Mouse (Mus musculus) stomach, embryonic 15.5 days (tissue): ENCODE data around the gene Fbxl21. TPM values are rescaled to one million over a fixed set of nuclear protein-coding genes. Genes with fewer than 3 reads are reported as not detected.

Experiments
- ATAC-seq: fragments of 200-750 bp; cut with Nextera tagmentation; 2 replicates; pipeline ENCODE4 v1.8.0; 2017; ENCODE audit warnings: low read depth, moderate number of reproducible peaks, moderate TSS enrichment; ENCODE audit not compliant: insufficient read depth, low FRiP score
- H3K27ac ChIP-seq: fragments of 300-500 bp; sonication (generic); 2 replicates; pipeline ENCODE4 v1.5.1; 2015; ENCODE audit warnings: mild to moderate bottlenecking, inconsistent platforms
- H3K27me3 ChIP-seq: fragments of 300-500 bp; sonication (generic); replicated peaks from 2 replicates; pipeline ENCODE4 v1.6.1; 2015; ENCODE audit warnings: inconsistent platforms
- H3K36me3 ChIP-seq: fragments of 300-500 bp; sonication (generic); 2 replicates; pipeline ENCODE4 v1.6.1; 2015; ENCODE audit warnings: inconsistent platforms
- H3K4me1 ChIP-seq: fragments of 300-500 bp; sonication (generic); 2 replicates; pipeline ENCODE4 v1.6.1; 2015; ENCODE audit warnings: inconsistent platforms
- H3K4me2 ChIP-seq: fragments of 300-500 bp; sonication (generic); 2 replicates; pipeline ENCODE4 v1.6.1; 2015; ENCODE audit warnings: mild to moderate bottlenecking, inconsistent platforms
- H3K4me3 ChIP-seq: fragments of 300-500 bp; sonication (generic); replicated peaks from 2 replicates; pipeline ENCODE4 v1.5.1; 2015; ENCODE audit warnings: inconsistent platforms
- H3K9ac ChIP-seq: fragments of 300-500 bp; sonication (generic); 2 replicates; pipeline ENCODE4 v1.6.1; 2015; ENCODE audit warnings: inconsistent platforms
- H3K9me3 ChIP-seq: fragments of 300-500 bp; sonication (generic); 2 replicates; pipeline ENCODE4 v1.6.1; 2016; ENCODE audit warnings: inconsistent platforms
- WGBS: fragments of 180-500 bp; shearing (Covaris S2); methylation state at CpG from one replicate; pipeline ENCODE4 v1.1.7; 2015; 5-methylcytosine and 5-hydroxymethylcytosine counted together
- polyA plus RNA-seq: library from polyadenylated mRNA; unstranded; fragments of >200 nt; fragmentation: Nextera tagmentation; extraction: Ambion mirVana; gene quantifications from 2 replicates; pipeline ENCODE4 v1.2.1, GENCODE M21; 2015

Gene Fbxl21
- polyA plus RNA-seq, 1 experiment from 2014 or later: 2.5 TPM

- H3K9ac ChIP-seq: no peak overlapping the region
- H3K36me3 ChIP-seq: no peaks in the 10 kb centered on the region
- no peak overlapping the region for H3K4me3 ChIP-seq
- no peaks in the 10 kb centered on the region for H3K27me3 ChIP-seq
- no peak overlapping the region for H3K4me2 ChIP-seq
- H3K27ac ChIP-seq: no peak overlapping the region
- H3K9me3 ChIP-seq: no peaks in the 10 kb centered on the region
- peaks cover 28% of the 10 kb centered on the region for H3K4me1 ChIP-seq
- WGBS: 67% methylated on average over 3 of the region's 3 CpGs
- no peak for ATAC-seq
Observed at GRCm38 (mm10) chr13:56586046-56586445, 63.8 kb downstream of the Fbxl21 start.

Other genes starting within 250 kb of the Fbxl21 start
- 12.4 and 13.7 TPM in 2 replicates for gene Cxcl14, start 225.9 kb upstream of the Fbxl21 start, polyA plus RNA-seq
- gene Gm3045, start 95.9 kb upstream of the Fbxl21 start, polyA plus RNA-seq: not detected in 2 replicates
- 0.23 and 0.33 TPM in 2 replicates for gene Slc25a48, start 84.1 kb upstream of the Fbxl21 start, polyA plus RNA-seq
- gene Il9, start 40.2 kb upstream of the Fbxl21 start, polyA plus RNA-seq: not detected in 2 replicates
- 6.6 and 9.4 TPM in 2 replicates for gene Lect2, start 26.0 kb downstream of the Fbxl21 start, polyA plus RNA-seq
- 158 and 165 TPM in 2 replicates for gene Tgfbi, start 87.1 kb downstream of the Fbxl21 start, polyA plus RNA-seq
- 23.5 and 25.6 TPM in 2 replicates for gene Smad5, start 180.5 kb downstream of the Fbxl21 start, polyA plus RNA-seq
- 4.0 TPM in 2 replicates for gene Gm45623, start 231.4 kb downstream of the Fbxl21 start, polyA plus RNA-seq